Mouse (Mus musculus): ENCODE data around the gene Birc2.

The Birc2 gene

GRCm38 (mm10) chr9:7845216-7845895 lies 8.5 kb upstream of the Birc2 start:
- no peak for DNase-seq

GRCm38 (mm10) chr9:7841221-7841620 lies 4.4 kb upstream of the Birc2 start:
- DNase-seq, result no peak

GRCm38 (mm10) chr9:7837806-7838440 lies 1.1 kb upstream of the Birc2 start:
- peak; percentile 8 to 28 for DNase-seq

DNA sequence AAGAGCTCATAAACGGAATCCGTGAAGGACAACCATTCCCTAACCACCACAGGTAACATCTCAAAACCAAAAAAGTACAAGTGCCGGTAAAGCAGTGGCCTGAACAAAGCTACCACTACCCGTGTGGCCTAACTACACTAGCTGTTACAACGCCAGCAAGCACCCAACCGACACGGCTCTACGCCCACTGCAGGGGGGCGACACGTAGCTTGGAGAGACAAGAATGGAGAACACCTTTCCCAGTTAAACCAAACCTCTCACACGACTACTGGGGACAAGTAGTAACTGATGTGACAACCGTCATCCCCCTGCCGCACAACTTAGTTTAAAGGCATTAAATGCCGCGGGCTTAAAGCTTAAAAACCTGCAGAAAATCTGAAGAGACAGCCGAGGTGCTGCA lies 533 bp downstream of the Birc2 start:
- DNase-seq, result peak; percentile 73 to 75

DNA sequence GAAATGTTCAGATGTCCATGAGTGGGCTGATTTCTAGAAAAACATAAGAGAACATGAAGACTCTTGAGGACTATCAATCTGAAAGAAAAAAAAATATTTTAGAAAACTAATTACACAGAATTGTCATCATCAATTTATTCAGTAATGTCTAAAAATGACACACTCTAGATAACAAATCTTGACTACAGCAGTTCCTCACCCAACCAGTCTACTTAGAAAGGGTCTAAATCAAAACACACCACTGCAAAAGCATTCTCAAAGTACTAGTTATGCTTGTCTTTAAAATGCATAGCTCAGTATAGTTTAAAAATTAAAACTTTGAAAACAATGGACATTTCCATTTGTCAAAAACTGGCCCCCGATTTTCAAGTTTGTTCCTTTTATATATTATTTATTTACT lies 1.6 kb downstream of the Birc2 start:
- DNase-seq, result no peak

- no peak for DNase-seq
Observed at GRCm38 (mm10) chr9:7833421-7833820, 3.4 kb downstream of the Birc2 start.

- DNase-seq, result no peak
Observed at GRCm38 (mm10) chr9:7829531-7830528, 7.0 kb downstream of the Birc2 start.

GRCm38 (mm10) chr9:7828706-7829105 lies 8.2 kb downstream of the Birc2 start:
- DNase-seq, result no peak

- DNase-seq, result no peak
Observed at GRCm38 (mm10) chr9:7824916-7825315, 11.9 kb downstream of the Birc2 start.

GRCm38 (mm10) chr9:7822758-7823157 lies 14.1 kb downstream of the Birc2 start:
- no peak for DNase-seq

- no peak for DNase-seq
Observed at GRCm38 (mm10) chr9:7805101-7805506, 31.8 kb downstream of the Birc2 start.

- no peak for DNase-seq
Observed at GRCm38 (mm10) chr9:7798555-7798954, 38.3 kb downstream of the Birc2 start.

GRCm38 (mm10) chr9:7797542-7797941 lies 39.3 kb downstream of the Birc2 start:
- DNase-seq, result no peak

- DNase-seq, result no peak
Observed at GRCm38 (mm10) chr9:7796129-7796864, 40.6 kb downstream of the Birc2 start.

DNA sequence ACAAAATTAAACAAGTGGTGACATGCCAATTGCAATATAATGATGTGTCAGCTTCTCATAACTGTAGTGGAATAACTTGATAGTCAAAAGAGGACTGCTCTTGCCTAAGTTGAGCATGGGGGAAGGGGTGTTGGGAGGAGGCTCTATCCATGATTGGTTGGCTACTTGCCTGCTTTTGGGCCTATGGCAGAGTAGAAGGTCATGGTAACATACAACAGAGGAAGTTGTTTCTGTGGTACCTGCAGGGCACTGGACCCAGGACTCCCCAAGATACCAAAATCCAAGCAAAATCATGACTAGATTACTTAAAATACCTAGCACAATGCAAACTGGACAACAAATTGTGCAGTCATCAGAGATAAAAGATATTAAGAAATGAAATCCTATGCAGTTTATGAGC lies 41.3 kb downstream of the Birc2 start:
- DNase-seq, result no peak

GRCm38 (mm10) chr9:7793561-7793960 lies 43.3 kb downstream of the Birc2 start:
- DNase-seq, result no peak

DNA sequence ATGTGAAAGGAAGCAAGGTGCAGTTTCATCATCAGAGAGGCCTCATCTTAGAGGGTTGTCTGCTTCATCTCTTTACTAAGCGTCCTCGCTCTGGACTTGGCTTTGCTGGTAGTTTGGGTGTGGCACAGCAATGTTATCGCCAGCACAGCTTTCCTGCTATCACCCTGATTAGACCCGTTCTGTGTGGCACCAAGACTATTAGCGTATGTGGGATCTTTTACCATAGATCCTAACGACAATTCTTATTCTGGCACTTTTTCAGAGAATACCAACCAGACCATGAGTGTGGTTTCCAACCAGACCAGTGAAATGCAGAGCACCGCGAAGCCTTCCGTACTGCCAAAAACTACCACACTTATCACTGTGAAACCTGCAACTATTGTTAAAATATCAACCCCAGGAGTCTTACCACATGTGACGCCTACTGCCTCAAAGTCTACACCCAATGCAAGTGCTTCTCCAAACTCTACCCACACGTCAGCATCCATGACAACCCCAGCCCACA lies 46.2 kb downstream of the Birc2 start:
- DNase-seq, result no peak

- no peak for DNase-seq
Observed at GRCm38 (mm10) chr9:7789764-7790575, 46.9 kb downstream of the Birc2 start.

- no peak for DNase-seq
Observed at GRCm38 (mm10) chr9:7788411-7788810, 48.5 kb downstream of the Birc2 start.

GRCm38 (mm10) chr9:7786086-7786485 lies 50.8 kb downstream of the Birc2 start:
- DNase-seq, result no peak

GRCm38 (mm10) chr9:7785396-7785795 lies 51.5 kb downstream of the Birc2 start:
- DNase-seq, result no peak

GRCm38 (mm10) chr9:7784615-7785012 lies 52.2 kb downstream of the Birc2 start:
- no peak for DNase-seq
